Mouse (Mus musculus) ES-Bruce4 (cell line): ENCODE data around the gene Ccdc141. TPM values are rescaled to one million over a fixed set of nuclear protein-coding genes. Genes with fewer than 3 reads are reported as not detected.
"Not testable (repeated sequence)": the region's sequence is repeated elsewhere in the genome, so short reads cannot be mapped to it uniquely, and the experiment has no call there.

Experiments
- H3K27ac ChIP-seq: 2 replicates; pipeline ENCODE4 v1.5.1; 2012; ENCODE audit warnings: low read length, inconsistent platforms; ENCODE audit not compliant: insufficient read depth
- H3K27me3 ChIP-seq: 2 replicates; pipeline ENCODE4 v1.6.1; 2012; ENCODE audit warnings: mild to moderate bottlenecking, low read length, inconsistent platforms; ENCODE audit not compliant: control insufficient read depth, poor library complexity, insufficient read depth, severe bottlenecking
- H3K36me3 ChIP-seq: 2 replicates; pipeline ENCODE4 v1.6.1; 2012; ENCODE audit warnings: inconsistent platforms, mild to moderate bottlenecking, low read length, moderate library complexity; ENCODE audit not compliant: control insufficient read depth, poor library complexity, insufficient read depth, severe bottlenecking
- H3K4me1 ChIP-seq: one replicate; pipeline ENCODE4 v1.8.1; 2011; ENCODE audit warnings: low read length; ENCODE audit not compliant: control insufficient read depth, insufficient read depth
- H3K4me3 ChIP-seq: 2 replicates; pipeline ENCODE4 v1.5.1; 2011; ENCODE audit warnings: low read depth, mild to moderate bottlenecking, low read length
- H3K9ac ChIP-seq: 2 replicates; pipeline ENCODE4 v1.6.1; 2012; ENCODE audit warnings: low read depth, mild to moderate bottlenecking, inconsistent platforms; ENCODE audit not compliant: poor library complexity, severe bottlenecking
- H3K9me3 ChIP-seq: replicated peaks from 2 replicates; pipeline ENCODE4 v1.6.1; 2012; ENCODE audit warnings: mild to moderate bottlenecking, low read length, inconsistent platforms; ENCODE audit not compliant: control insufficient read depth, poor library complexity, insufficient read depth, severe bottlenecking
- CTCF ChIP-seq: IDR thresholded peaks from one replicate; pipeline ENCODE4 v1.8.1; 2011; ENCODE audit warnings: low read depth, low read length
- EP300 ChIP-seq: IDR thresholded peaks from 2 replicates; pipeline ENCODE4 v1.6.1; 2011; ENCODE audit warnings: low read depth, low read length; ENCODE audit not compliant: insufficient read depth
- POLR2A ChIP-seq: IDR thresholded peaks from one replicate; pipeline ENCODE4 v1.8.1; 2011; ENCODE audit warnings: low read length; ENCODE audit not compliant: insufficient read depth
- polyA plus RNA-seq: library from polyadenylated mRNA; stranded (reverse); fragments of >200 nt; gene quantifications from 2 replicates; pipeline ENCODE4 v1.2.4, GENCODE M21; 2011; ENCODE audit warnings: low read depth; ENCODE audit not compliant: missing spikeins, insufficient read depth, insufficient read length

Gene Ccdc141
- polyA plus RNA-seq, 1 experiment, result 6.6 TPM

DNA sequence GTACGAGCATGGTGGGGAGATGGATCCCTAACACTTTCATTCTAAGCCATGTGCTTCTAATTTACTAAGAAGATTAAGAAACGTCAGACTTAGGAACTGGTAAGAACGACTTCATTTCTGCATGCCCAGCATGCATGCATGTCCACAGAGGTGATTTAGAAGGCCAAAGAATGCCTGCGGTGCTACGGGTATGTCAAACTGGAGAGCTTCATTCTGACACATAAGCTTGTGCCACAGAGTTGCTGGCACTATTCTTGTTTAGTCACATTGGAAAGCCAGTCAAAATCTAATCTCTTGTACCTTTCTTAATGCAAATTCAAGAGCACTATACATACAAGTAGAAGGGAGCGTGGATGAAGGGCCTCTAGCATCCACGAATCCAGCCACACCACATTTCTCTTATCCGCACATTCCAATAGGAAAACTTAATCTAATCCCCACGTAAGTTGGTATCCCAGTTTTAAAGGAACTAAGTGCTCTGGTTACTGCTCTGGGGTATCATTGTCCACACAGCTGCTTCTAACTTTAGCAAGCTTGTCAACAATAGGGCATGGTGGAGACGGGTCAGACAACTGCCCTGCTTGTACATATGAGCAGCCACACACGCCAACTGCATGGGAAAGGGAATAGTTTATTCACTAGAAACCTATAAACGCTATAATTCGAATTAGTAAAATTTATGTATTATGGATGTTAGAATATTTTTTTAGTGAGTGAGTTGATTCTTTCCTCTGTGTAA lies 136.9 kb downstream of the Ccdc141 start:
- Histone ChIP-seq H3K27me3 (no peaks in the 10 kb centered on the region), H3K9me3 (no peaks in the 10 kb centered on the region), H3K4me1 (no peaks in the 10 kb centered on the region), H3K9ac (no peak overlapping the region), H3K4me3 (no peak overlapping the region), H3K36me3 (no peaks in the 10 kb centered on the region), H3K27ac (no peak overlapping the region)
- no peak for TF ChIP-seq EP300
- no peak for TF ChIP-seq POLR2A
- TF ChIP-seq CTCF, result no peak

DNA sequence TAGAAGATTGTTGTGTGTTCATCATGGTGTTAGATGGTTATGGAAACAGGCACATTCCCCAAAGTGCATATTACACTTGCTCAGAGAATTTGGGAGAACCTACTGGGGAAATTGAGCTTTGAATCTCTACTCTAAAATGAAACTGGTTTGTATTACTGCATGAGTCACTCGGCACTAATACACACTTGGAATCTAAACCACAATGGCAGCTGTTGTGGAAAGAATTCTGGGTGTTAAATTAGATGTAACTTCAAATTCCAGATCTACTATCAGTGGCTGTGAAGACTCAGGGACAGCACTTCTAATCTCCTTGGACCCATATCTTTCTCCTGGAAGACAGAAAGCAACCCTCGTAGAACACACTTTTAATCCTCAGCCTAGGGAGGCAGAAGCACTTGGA lies 149.8 kb downstream of the Ccdc141 start:
- no peaks in the 10 kb centered on the region for H3K4me1 ChIP-seq
- H3K27me3 ChIP-seq, result no peaks in the 10 kb centered on the region
- no peaks in the 10 kb centered on the region for H3K9me3 ChIP-seq
- no peak overlapping the region for H3K27ac ChIP-seq
- no peak overlapping the region for H3K4me3 ChIP-seq
- no peak for TF ChIP-seq EP300
- TF ChIP-seq POLR2A, result no peak
- no peak for TF ChIP-seq CTCF
- no peaks in the 10 kb centered on the region for H3K36me3 ChIP-seq
- H3K9ac ChIP-seq, result no peak overlapping the region

DNA sequence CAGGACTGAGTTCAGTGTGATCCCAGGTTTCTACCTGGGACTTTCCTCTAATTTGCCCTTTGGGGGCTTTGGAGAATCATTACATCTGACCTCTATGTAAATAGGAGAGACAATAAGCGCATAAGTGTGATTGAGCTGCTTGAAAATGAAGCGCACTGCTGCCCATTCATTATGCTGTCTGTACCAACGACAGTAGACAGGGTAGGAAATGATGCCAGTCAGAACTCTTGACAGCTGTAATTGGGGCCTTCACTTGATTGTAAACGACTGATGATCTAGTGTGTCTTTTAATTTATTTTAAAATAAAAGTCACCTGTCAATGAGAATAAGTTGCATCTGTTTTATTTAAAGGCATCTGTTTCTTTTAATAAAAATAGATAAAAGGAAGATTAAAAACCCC lies 152.7 kb downstream of the Ccdc141 start:
- Histone ChIP-seq H3K27ac (no peak overlapping the region), H3K9me3 (no peaks in the 10 kb centered on the region), H3K9ac (no peak overlapping the region), H3K4me3 (no peak overlapping the region), H3K27me3 (no peaks in the 10 kb centered on the region), H3K4me1 (no peaks in the 10 kb centered on the region), H3K36me3 (no peaks in the 10 kb centered on the region)
- no peak for TF ChIP-seq CTCF
- TF ChIP-seq POLR2A, result no peak
- no peak for TF ChIP-seq EP300

DNA sequence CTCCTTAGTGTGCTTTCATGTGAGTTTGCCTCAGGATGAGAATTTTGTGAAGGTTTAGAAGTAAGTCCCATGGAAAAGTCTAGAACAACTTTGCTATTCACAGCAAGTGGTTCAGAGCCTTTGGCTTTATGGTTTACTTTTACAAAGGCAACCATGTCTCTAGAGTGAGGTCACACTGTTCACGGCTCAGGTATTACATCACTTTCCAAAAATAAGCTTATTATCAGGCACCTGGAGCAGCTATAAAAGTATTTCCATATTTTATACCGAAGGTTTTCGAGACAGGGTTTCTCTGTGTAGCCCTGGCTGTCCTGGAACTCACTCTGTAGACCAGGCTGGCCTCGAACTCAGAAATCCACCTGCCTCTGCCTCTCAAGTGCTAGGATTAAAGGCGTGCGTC lies 157.0 kb downstream of the Ccdc141 start:
- not testable (repeated sequence) for H3K9ac ChIP-seq, H3K4me3 ChIP-seq, H3K9me3 ChIP-seq, H3K27ac ChIP-seq, H3K4me1 ChIP-seq, H3K27me3 ChIP-seq, H3K36me3 ChIP-seq

DNA sequence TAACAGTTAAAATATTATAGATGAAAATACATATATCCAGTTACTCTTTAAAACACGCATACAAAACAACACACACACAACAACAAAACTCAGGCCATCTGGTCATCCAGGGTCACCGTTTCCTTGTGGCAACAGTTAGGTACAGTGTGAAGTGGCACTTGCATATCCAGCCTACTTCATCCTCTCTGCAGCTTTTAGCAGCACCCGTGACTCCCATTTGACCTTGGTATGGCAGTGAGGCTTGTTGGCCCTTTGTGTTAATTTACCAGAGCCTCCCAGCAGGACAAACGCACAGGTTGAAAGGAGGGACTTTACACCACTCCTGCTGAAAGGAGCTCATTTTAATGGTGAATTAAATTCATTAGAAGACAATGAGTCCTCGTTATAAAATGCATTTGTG lies 158.5 kb downstream of the Ccdc141 start:
- Histone ChIP-seq H3K36me3 (no peaks in the 10 kb centered on the region), H3K4me1 (peaks cover 2% of the 10 kb centered on the region)
- TF ChIP-seq EP300, result peak; percentile 75
- no peak for TF ChIP-seq POLR2A

DNA sequence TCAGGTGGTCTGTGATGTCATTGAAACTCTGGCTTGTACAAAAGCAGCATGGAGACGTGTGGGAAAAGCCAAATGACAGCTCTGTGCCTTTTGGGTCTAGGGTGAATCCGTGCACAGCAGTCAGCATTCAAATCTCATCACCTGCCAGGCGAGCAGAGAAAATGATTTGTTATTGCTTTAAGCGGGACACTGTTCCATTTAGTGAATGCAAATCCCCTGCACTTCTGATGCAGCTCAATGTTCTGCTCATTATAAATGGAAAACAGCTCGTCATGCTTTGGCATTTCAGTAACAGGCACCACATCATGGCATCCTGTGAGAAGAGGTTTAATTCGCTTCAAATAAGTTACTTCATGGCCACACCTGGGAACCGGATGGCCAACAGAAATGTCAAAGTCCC lies 163.4 kb downstream of the Ccdc141 start:
- Histone ChIP-seq H3K36me3 (no peaks in the 10 kb centered on the region), H3K27ac (no peak overlapping the region), H3K4me1 (peaks cover 2% of the 10 kb centered on the region), H3K9ac (no peak overlapping the region), H3K9me3 (no peaks in the 10 kb centered on the region), H3K27me3 (no peaks in the 10 kb centered on the region), H3K4me3 (no peak overlapping the region)
- TF ChIP-seq POLR2A, result no peak
- no peak for TF ChIP-seq EP300
- TF ChIP-seq CTCF, result no peak

More for the DNA sequence above, 158.5 kb downstream of the Ccdc141 start:
- H3K27ac ChIP-seq, result no peak overlapping the region
- no peak overlapping the region for H3K4me3 ChIP-seq
- no peak overlapping the region for H3K9ac ChIP-seq
- H3K27me3 ChIP-seq, result no peaks in the 10 kb centered on the region
- H3K9me3 ChIP-seq, result no peaks in the 10 kb centered on the region
